Mouse (Mus musculus) midbrain, embryonic 16.5 days (tissue): Measurements from ENCODE around the gene Khk. TPM values are rescaled to one million over a fixed set of nuclear protein-coding genes. Genes with fewer than 3 reads are reported as not detected.

Source experiments
- ATAC-seq: fragments of 200-750 bp; cut with Nextera tagmentation; 2 replicates; pipeline ENCODE4 v1.8.0; 2017; ENCODE audit warnings: moderate TSS enrichment
- H3K27ac ChIP-seq: fragments of 300-500 bp; sonication (generic); 2 replicates; pipeline ENCODE4 v1.5.1; 2014; ENCODE audit warnings: mild to moderate bottlenecking, low read length, mixed read lengths
- H3K27me3 ChIP-seq: fragments of 300-500 bp; sonication (generic); 2 replicates; pipeline ENCODE4 v1.6.1; 2014; ENCODE audit warnings: low read depth, low read length, mixed read lengths; ENCODE audit not compliant: control insufficient read depth, insufficient read depth
- H3K36me3 ChIP-seq: fragments of 300-500 bp; sonication (generic); 2 replicates; pipeline ENCODE4 v1.6.1; 2014; ENCODE audit warnings: mild to moderate bottlenecking, low read length, moderate library complexity, mixed read lengths; ENCODE audit not compliant: control insufficient read depth, insufficient read depth
- H3K4me1 ChIP-seq: fragments of 300-500 bp; sonication (generic); 2 replicates; pipeline ENCODE4 v1.6.1; 2014; ENCODE audit warnings: mild to moderate bottlenecking, low read length, mixed read lengths; ENCODE audit not compliant: control insufficient read depth, insufficient read depth
- H3K4me2 ChIP-seq: fragments of 300-500 bp; sonication (generic); 2 replicates; pipeline ENCODE4 v1.6.1; 2014; ENCODE audit warnings: mild to moderate bottlenecking, low read length, mixed read lengths
- H3K4me3 ChIP-seq: fragments of 300-500 bp; sonication (generic); 2 replicates; pipeline ENCODE4 v1.5.1; 2014; ENCODE audit warnings: low read depth, mild to moderate bottlenecking, low read length, moderate library complexity, mixed read lengths
- H3K9ac ChIP-seq: fragments of 300-500 bp; sonication (generic); 2 replicates; pipeline ENCODE4 v1.6.1; 2014; ENCODE audit warnings: low read depth, low read length, mixed read lengths
- H3K9me3 ChIP-seq: fragments of 300-500 bp; sonication (generic); replicated peaks from 2 replicates; pipeline ENCODE4 v1.6.1; 2014; ENCODE audit warnings: mild to moderate bottlenecking, low read length, mixed read lengths; ENCODE audit not compliant: control insufficient read depth, poor library complexity, severe bottlenecking
- WGBS: fragments of 180-500 bp; shearing (Covaris S2); extraction: QIAGEN DNeasy Blood & Tissue Kit; methylation state at CpG from one replicate; pipeline ENCODE4 v1.1.7; 2014; 5-methylcytosine and 5-hydroxymethylcytosine counted together
- polyA plus RNA-seq: library from polyadenylated mRNA; unstranded; fragments of >200 nt; fragmentation: Nextera tagmentation; extraction: Ambion mirVana; gene quantifications from 2 replicates; pipeline ENCODE4 v1.2.1, GENCODE M21; 2015

Khk gene
- polyA plus RNA-seq, 1 experiment from 2014 or later, result 9.9 TPM

- H3K4me3 ChIP-seq, result peak within 1 kb of the TSS; percentile 63
- no peaks in the 10 kb centered on the region for H3K27me3 ChIP-seq
- H3K4me2 ChIP-seq, result peak within 1 kb of the TSS; percentile 79
- peaks cover 11% of the 10 kb centered on the region for H3K4me1 ChIP-seq
- no peaks in the 10 kb centered on the region for H3K9me3 ChIP-seq
- 5% methylated on average over 44 of the region's 44 CpGs for WGBS
- H3K27ac ChIP-seq, result peak within 1 kb of the TSS; percentile 33
- H3K9ac ChIP-seq, result peak within 1 kb of the TSS; percentile 89
- H3K36me3 ChIP-seq, result no peaks in the 10 kb centered on the region
- peak; percentile 76 for ATAC-seq
Observed at GRCm38 (mm10) chr5:30944956-30945781, 23.9 kb downstream of the Khk start, which contains the start of gene Cgref1. Gene Cgref1 (minus strand): TSS chr5:30945591.

GRCm38 (mm10) chr5:30948620-30949019 lies 27.4 kb downstream of the Khk start:
- H3K4me1 ChIP-seq, result peaks cover 19% of the 10 kb centered on the region
- H3K27ac ChIP-seq, result no peak overlapping the region
- no peaks in the 10 kb centered on the region for H3K9me3 ChIP-seq
- ATAC-seq, result no peak
- peaks cover 8% of the 10 kb centered on the region; the same call in 1 of the 2 replicates for H3K36me3 ChIP-seq
- 84% methylated on average over 5 of the region's 5 CpGs for WGBS
- H3K9ac ChIP-seq, result no peak overlapping the region
- no peak overlapping the region for H3K4me2 ChIP-seq
- no peaks in the 10 kb centered on the region for H3K27me3 ChIP-seq
- H3K4me3 ChIP-seq, result no peak overlapping the region

GRCm38 (mm10) chr5:30949654-30950326 lies 28.6 kb downstream of the Khk start:
- Histone ChIP-seq H3K9me3 (no peaks in the 10 kb centered on the region), H3K27me3 (no peaks in the 10 kb centered on the region), H3K27ac (peak overlapping the region; percentile 56), H3K4me1 (peaks cover 15% of the 10 kb centered on the region), H3K4me3 (peak overlapping the region; percentile 61), H3K36me3 (peaks cover 19% of the 10 kb centered on the region), H3K9ac (peak overlapping the region; percentile 65), H3K4me2 (peak overlapping the region; percentile 94)
- ATAC-seq, result peak; percentile 81
- under 1% methylated on average over 31 of the region's 31 CpGs for WGBS

GRCm38 (mm10) chr5:30950451-30950850 lies 29.2 kb downstream of the Khk start:
- peaks cover 15% of the 10 kb centered on the region for H3K4me1 ChIP-seq
- ATAC-seq, result no peak
- H3K36me3 ChIP-seq, result peaks cover 25% of the 10 kb centered on the region
- H3K27me3 ChIP-seq, result no peaks in the 10 kb centered on the region
- H3K4me3 ChIP-seq, result peak overlapping the region; percentile 61
- H3K27ac ChIP-seq, result peak overlapping the region; percentile 56; the same call in 1 of the 2 replicates
- H3K9me3 ChIP-seq, result no peaks in the 10 kb centered on the region
- peak overlapping the region; percentile 94 for H3K4me2 ChIP-seq
- H3K9ac ChIP-seq, result peak overlapping the region; percentile 65
- WGBS, result 63% methylated on average over 4 of the region's 4 CpGs

- H3K4me3 ChIP-seq, result no peak overlapping the region
- no peak for ATAC-seq
- H3K9ac ChIP-seq, result no peak overlapping the region
- H3K36me3 ChIP-seq, result peaks cover 30% of the 10 kb centered on the region
- H3K4me1 ChIP-seq, result peaks cover 15% of the 10 kb centered on the region
- H3K4me2 ChIP-seq, result no peak overlapping the region
- H3K27me3 ChIP-seq, result no peaks in the 10 kb centered on the region
- 87% methylated on average over 2 of the region's 2 CpGs for WGBS
- H3K27ac ChIP-seq, result no peak overlapping the region
- no peaks in the 10 kb centered on the region for H3K9me3 ChIP-seq
Observed at GRCm38 (mm10) chr5:30950922-30951321, 29.7 kb downstream of the Khk start.

GRCm38 (mm10) chr5:30951706-30952105 lies 30.5 kb downstream of the Khk start:
- Histone ChIP-seq H3K36me3 (peaks cover 32% of the 10 kb centered on the region), H3K4me1 (peaks cover 15% of the 10 kb centered on the region), H3K27me3 (no peaks in the 10 kb centered on the region), H3K27ac (no peak overlapping the region), H3K4me3 (no peak overlapping the region), H3K9me3 (no peaks in the 10 kb centered on the region), H3K9ac (no peak overlapping the region), H3K4me2 (no peak overlapping the region)
- WGBS, result 89% methylated on average over 6 of the region's 6 CpGs
- no peak for ATAC-seq

GRCm38 (mm10) chr5:30952551-30952950 lies 31.3 kb downstream of the Khk start:
- ATAC-seq, result no peak
- Histone ChIP-seq H3K4me1 (peaks cover 18% of the 10 kb centered on the region), H3K9ac (no peak overlapping the region), H3K4me2 (no peak overlapping the region), H3K36me3 (peaks cover 32% of the 10 kb centered on the region), H3K4me3 (no peak overlapping the region), H3K27ac (no peak overlapping the region), H3K9me3 (no peaks in the 10 kb centered on the region), H3K27me3 (no peaks in the 10 kb centered on the region)
- WGBS, result 87% methylated on average over 5 of the region's 5 CpGs

- ATAC-seq, result no peak
- Histone ChIP-seq H3K27ac (no peak overlapping the region), H3K9ac (no peak overlapping the region), H3K36me3 (peaks cover 37% of the 10 kb centered on the region), H3K4me2 (no peak overlapping the region), H3K9me3 (no peaks in the 10 kb centered on the region), H3K27me3 (no peaks in the 10 kb centered on the region), H3K4me3 (no peak overlapping the region), H3K4me1 (peaks cover 31% of the 10 kb centered on the region)
- WGBS, result 96% methylated on average over 6 of the region's 6 CpGs
Observed at GRCm38 (mm10) chr5:30954065-30954464, 32.8 kb downstream of the Khk start.

- no peaks in the 10 kb centered on the region for H3K27me3 ChIP-seq
- H3K9me3 ChIP-seq, result no peaks in the 10 kb centered on the region
- no peak for ATAC-seq
- WGBS, result 95% methylated on average over 9 of the region's 9 CpGs
- peaks cover 32% of the 10 kb centered on the region for H3K4me1 ChIP-seq
- no peak overlapping the region for H3K4me2 ChIP-seq
- H3K4me3 ChIP-seq, result no peak overlapping the region
- peaks cover 37% of the 10 kb centered on the region for H3K36me3 ChIP-seq
- no peak overlapping the region for H3K27ac ChIP-seq
- H3K9ac ChIP-seq, result no peak overlapping the region
Observed at GRCm38 (mm10) chr5:30954556-30954955, 33.3 kb downstream of the Khk start.
